Mouse (Mus musculus) spleen, adult 2 months (tissue): Measurements from ENCODE around the gene Spi1.

Experiments used
- CTCF ChIP-seq: fragments of 200-500 bp; IDR thresholded peaks from 2 replicates; pipeline ENCODE4 v1.5.1; 2011; ENCODE audit warnings: mild to moderate bottlenecking, inconsistent platforms; ENCODE audit not compliant: insufficient read depth, insufficient read length, insufficient replicate concordance; ENCODE audit errors: extremely low read depth
- POLR2A ChIP-seq: fragments of 200-500 bp; IDR thresholded peaks from 2 replicates; pipeline ENCODE4 v1.6.1; 2011; ENCODE audit warnings: low read depth, low read length, inconsistent platforms

DNA sequence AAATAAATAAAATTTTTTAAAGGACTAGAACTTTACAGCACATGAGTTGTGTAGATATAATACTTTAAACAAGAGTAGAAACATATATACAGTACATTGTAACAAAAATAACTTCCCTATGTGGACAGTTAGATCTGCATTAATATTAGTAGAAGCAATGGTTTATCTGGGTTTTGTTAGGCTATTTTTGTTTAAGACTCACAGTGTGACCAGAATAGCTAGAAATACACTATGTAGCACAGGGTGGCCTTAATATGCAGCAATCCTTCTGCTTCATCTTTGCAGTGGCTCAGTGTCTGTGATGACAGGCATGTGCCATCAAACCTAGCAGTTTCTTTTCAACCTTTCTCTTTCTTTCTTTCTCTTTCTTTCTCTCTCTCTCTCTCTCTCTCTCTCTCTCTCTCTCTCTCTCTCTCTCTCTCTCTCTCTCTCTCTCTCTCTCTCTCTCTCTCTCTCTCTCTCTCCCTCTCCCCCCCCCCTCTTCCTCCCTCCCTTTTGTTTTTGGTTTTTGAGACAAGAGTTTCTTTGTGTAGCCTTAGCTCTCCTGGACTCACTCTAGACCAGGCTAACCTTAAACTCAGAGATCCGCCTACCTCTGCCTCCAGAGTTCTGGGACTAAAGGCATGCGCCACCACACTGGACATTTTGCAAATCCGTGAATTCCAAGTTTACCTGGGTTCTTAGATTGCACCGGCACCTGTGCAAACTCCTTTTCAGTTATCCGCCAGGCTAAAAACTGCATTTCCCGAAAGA lies 28.8 kb upstream of the Spi1 start:
- no peak for TF ChIP-seq POLR2A
- no peak for TF ChIP-seq CTCF
